Mouse (Mus musculus): ENCODE results near the gene 4930562C15Rik.

The 4930562C15Rik gene

DNA sequence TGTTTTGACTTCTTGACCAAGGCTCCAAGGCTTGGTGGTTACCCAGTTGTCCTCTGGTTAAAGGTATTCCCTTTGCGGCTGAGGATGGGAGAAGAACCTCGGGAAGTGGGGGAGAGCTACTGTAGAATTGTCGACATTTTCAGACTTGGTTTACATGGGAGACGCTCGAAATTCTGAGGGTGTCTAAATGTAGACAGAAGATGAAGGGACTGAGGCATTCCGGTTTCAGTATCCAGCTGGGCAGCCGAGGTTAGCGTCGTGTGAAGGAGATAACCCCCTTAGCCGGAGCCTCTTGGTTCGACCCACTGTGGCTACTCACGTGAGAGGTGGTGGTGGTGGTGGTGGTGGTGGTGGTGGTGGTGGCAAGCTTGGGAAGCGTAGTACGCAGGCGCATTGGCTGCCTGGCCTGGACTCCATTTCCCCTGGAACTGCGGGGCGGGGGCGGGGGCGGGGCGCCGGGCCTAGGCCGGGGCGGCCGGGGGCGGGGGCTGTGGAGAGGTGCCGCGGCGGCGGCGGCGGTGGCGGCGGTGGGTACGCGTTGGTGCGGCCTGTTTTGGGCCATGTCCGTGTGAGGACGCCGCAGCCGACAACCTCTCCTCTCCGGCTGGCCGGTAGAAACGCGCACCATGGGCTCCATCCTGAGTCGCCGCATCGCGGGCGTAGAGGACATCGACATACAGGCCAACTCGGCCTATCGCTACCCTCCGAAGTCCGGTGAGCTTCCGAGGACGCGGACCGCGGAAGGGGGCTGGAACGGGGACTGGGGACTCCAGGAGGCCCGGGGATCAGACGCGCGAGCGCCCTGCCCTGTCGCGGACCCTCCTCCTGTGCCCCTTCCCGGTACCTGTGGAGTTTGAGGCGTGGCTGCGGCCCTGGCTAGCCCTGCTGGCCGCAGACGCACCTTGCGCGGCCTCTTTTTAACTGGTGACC is 50.8 kb downstream of the 4930562C15Rik start, which contains the start of gene Mgrn1:
TSS of gene Mgrn1 (plus strand) at position 490 of the 930 bp plus-strand sequence.
- in situ Hi-C loops (cut with MboI, MseI) = no loop called here

DNA sequence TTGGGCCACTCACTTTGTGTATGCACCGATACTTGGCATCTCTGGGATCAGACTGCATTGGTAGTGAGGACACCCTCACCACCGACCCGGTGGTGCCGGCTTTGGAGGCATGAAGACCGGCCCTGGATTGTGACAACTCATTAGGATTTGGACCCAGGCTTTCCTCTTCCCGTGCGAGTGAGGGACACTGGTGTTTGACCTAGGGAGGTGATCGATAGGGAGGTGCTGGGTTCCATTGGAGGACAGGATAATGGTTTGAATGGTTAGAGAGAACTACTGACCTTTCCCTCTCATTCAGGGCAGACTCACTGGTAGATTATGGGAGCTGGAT is 51.4 kb downstream of the 4930562C15Rik start:
- in situ Hi-C loops (cut with MboI, MseI) = no loop called here

DNA sequence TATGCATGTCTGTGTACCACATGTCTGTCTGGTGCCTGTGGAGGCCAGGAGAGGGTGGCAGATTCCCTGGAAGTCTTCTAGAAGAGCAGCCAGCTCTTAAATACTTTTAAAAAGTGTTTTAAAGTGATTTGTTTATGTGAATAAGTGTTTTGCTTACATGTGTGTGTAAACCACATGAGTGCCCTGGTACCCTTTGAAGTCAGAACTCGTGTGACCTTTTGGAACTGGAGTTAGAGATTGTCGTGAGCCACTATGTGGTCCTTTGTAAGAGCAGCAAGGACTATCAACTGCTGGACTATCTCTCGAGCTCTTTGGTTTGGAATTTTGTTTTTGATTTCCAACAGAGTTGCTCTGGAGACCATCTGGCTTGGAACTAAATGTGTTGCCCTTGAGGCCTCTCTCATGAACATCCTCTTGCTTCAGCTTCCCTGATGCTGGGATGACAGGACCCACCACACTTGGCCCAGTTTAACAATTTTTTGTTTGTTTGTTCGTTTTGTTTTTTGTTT is 55.0 kb downstream of the 4930562C15Rik start:
- in situ Hi-C loops (cut with MboI, MseI) = no loop called here

DNA sequence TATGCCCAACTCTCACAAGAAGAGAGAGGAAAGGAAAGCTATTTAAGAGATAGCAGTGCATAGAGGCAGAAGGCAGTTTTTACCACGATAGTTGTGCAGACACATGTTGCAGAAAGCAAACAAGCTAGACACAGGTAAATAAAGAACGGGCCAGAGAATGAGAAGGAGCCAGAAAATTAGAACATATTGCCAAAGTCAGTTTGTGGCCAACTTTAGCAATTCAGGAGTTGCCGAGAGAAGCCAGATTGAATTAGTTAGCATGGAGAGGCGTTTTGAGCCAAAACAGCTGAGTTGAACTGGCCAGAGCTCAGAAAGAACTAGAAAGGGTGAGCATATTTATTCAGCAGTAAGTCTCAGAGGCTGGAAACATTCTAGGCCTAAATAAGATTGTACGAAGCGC is 57.0 kb downstream of the 4930562C15Rik start:
- in situ Hi-C loops (cut with MboI, MseI) = no loop called here

DNA sequence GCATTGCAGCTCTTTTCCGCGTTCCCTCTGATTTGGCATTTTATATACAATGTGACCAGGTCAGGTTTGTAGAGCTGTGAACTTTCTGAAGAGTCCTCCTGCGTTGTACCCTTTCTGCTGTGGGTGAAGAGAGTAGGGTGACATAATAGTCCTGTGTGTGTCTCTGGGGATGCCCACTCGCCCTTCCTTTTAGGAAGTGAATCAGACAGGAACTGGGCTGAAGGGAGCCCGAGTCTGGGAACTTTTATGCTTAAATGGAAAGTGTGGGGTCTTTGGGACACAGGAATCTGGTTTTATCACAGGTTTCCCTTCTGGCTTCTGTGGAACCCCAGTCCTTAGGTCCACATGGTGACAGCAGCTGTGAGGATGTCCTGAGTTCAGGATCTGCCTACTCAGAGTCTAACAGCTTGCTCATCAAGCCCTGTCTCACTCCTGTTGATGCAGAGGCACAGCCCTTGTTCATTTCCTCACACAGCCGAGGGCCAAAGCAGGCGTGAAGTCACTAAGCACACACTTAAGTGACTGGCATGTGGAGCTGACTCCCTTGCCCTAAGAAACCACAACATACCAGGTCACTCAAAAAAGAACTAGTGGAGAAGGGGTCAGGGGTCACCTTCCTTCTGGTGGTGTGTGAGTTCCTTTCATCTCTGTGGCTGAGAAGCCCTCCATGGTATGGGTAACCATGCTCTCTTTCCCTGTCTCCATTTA is 59.1 kb downstream of the 4930562C15Rik start:
- in situ Hi-C loops (cut with MboI, MseI) = no loop called here

DNA sequence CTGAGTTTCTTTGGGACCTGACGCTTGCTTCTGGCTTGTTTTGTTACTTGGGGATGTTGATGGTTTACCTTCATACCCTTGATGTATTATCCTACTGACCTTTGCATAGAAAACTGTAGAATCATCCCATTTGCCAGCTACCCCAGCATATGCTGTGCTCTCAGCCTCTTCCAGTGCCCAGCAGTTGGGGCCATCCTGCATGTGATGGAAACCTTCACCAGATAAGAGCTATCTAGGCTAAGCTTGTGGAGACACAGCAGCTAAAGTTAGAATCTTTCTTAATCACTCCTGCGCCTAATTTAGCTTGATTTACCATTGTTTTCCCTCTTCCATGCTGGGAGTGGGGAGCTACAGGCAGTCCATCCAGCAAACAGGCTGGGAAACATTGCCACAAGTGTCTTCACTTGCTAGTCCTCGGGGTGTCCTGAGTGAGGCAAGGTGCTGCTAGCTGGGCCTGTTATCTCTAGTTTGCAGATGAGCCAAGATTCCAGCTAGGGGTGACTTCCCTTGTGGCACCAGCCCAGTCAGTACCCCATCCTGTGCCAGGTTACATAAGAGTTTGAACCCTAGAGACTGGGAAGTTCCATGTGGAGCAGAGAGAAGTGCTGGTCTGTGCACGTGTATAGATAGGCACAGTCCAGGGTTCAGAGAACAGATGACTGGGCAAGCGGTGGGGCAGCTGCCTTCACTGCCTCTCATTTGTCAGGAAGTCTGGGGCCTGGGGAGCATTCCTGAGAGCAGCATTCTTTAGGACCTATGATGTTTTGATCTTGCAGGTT is 61.2 kb downstream of the 4930562C15Rik start:
- in situ Hi-C loops (cut with MboI, MseI) = no loop called here

DNA sequence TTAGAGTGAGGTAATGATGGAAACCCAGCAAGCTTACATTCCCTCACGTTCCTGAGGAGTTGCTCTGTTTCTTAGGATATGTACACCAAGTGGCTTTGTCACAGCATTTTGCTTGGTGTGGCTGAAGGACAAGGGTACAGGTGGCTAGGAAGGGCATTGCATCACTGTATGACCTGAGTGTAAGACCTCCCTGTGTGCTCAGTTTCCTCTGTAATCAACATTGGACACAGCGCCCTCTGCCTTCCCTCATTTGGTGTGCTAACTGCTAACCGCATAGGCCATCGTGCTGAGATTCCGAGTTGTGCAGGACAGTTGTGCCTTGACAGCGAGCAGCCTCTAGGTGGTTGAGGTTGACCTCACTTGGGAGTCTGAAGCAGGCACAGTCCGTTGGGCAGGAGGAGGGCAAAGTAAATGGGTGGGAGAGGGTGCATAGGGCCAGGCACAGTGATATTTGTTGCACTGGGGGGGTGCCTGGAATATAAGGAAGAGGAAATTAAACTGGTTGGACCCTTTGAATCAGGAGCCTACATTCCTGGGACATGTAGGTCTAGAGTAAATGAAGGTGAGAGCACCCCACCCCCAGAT is 62.0 kb downstream of the 4930562C15Rik start:
- in situ Hi-C loops (cut with MboI, MseI) = no loop called here

DNA sequence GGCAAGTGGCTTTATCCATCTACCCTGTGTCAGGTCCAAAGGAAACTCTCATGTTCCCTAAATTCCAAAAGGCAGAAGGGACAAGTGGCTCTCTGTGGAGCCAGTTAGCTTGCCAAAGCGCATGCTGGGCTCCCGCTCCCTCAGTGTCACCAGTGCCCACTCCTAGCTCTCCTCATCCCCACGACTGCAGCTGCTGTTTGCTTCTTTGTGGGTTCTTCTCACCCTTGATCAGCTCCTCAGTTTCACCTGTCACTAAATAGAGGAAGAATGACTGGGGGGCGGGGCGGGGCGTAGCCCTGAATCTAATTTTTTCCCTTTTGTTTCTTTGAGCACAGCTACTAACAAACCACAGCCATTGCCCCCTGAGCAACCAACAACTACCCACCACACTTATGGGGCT is 63.7 kb downstream of the 4930562C15Rik start:
- in situ Hi-C loops (cut with MboI, MseI) = no loop called here

DNA sequence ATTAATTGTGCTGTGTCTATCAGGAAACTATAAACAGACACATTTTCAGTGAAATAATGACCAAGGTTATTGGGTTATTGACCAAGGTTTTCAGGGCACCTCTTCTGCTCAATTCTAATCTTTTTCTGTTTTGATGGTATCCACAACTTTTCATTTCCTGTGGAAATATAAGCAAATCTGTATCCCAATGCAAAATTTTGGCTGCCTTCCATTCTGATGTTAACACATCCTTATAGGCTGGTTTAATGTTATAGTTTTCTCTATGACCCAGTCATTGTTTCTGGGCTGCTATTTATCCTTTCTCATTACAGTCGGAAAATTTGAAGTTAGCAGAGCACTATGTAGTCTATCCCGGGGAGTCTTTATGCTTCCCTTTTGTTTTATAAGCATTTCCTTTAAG is 64.5 kb downstream of the 4930562C15Rik start:
- in situ Hi-C loops (cut with MboI, MseI) = no loop called here

DNA sequence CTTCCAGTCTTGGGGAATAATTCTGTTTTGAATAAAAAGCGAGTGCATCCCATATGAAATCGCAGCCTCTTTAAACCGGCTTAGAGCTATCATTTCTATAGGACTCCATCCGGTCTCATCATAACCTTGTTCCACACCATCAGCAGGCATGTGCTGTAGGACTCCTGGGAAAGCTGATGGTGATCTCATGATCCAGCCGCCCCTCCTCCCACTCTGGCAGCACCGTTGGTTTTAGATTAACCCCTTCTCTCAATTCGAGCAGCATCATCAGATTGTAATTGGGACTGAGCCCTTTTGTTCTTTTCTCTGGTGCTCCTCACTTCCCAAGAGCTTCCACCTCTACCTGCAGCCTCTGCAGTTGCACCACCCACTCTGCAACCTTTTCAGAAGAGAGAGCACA is 66.0 kb downstream of the 4930562C15Rik start:
- in situ Hi-C loops (cut with MboI, MseI) = no loop called here

DNA sequence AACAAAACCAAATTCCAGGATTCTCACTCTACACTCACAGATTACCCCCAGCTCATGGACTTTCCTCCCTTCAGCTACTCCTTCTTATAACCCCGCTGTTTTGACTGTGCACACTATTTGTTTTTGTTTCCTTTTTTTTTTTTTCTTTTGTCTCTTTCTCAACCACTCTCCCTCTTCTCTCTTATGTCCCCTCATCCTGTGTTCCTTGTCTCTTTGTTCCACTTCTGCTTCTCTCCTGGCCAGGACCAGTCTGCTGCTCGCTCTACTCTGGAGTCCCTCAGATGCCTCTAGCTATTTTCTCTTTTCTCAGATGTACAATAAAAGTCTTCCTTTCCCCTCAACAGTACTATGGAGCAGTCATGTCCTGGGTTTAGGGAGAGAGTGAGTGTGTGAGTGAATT is 67.2 kb downstream of the 4930562C15Rik start:
- in situ Hi-C loops (cut with MboI, MseI) = no loop called here

DNA sequence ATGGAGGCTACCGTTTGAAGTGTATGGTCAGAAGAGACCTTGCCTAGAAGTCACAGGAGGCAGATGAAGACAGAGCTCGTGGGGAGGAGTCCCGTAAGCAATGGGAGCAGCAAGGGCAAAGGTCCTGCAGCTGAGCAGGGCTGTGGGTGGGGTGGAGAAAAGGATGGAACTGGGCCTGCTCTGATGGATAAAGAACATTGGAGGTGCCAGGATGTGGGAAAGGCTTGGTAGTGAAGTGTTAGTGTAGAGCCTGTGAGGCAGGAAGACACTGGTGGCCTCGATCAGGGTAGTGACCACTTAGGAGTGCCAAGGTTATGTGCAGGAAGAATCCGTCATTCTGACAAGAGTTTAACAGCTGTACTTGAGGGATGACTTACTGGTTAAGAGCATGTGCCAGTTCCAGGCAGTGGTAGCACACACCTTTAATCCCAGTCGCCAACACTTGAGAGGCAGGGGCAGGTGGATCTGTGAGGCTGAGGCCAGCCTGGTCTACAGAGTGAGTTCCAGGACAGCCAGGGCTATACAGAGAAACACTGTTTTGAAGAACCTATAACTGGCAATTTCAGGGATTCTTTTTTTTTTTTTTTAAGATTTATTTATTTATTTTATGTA is 68.4 kb downstream of the 4930562C15Rik start:
- in situ Hi-C loops (cut with MboI, MseI) = no loop called here

DNA sequence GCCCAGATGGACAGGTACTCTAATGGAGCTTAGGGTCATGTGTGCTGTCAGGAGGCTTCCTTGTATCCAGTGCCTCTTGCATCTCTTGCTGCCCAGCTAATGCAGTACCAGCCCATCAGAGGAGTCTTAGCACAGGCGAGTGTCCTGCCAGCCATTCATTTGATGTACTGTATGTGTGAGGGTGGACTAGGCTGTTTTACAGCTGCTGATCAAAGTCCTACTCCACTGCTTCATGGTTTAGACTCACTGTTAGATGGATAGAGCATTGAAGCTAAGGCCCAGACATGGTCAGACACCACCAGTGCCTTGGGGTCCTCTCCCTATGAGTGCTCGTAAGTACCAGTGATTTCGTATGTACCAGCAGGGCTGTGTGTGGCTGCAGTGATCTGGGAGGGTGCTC is 69.7 kb downstream of the 4930562C15Rik start:
- in situ Hi-C loops (cut with MboI, MseI) = no loop called here

DNA sequence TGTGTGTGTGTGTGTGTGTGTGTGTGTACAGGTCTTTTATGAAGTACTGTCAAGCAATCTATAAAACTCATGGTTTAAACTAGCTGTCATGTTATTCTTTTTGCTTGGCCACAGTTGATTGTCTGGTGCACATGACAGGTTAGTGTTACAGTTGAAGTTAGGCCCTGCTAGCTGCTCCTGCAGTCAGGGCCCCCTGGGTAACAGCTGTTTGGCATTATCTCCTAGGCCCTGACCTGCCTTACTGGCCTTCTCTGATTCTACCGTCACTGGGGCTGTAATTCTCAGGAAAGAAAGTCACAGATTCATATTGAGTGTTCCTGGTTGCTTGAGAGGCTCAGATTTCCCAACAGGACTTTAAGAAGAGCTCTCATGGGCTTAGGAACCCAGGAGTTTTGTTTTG is 70.4 kb downstream of the 4930562C15Rik start:
- in situ Hi-C loops (cut with MboI, MseI) = no loop called here

DNA sequence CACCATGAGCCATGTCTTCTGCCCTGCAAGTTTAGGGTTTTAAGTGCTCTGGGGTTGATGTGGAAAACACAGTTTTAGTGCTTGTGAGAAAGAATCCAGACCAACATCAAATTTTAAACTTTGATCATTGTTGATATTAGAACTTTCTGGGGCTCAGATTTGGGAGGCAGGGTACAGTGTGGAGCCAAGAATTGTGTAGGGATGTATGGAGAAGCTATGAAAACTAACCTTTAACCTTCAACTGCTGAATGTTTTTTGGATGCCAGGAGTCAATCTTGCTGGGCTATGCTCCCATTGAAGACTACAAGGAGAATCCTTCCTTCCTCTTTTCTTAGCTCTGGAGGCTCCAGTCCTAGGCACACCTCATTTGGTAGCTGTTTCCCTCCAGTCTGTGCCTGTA is 71.3 kb downstream of the 4930562C15Rik start:
- in situ Hi-C loops (cut with MboI, MseI) = no loop called here

DNA sequence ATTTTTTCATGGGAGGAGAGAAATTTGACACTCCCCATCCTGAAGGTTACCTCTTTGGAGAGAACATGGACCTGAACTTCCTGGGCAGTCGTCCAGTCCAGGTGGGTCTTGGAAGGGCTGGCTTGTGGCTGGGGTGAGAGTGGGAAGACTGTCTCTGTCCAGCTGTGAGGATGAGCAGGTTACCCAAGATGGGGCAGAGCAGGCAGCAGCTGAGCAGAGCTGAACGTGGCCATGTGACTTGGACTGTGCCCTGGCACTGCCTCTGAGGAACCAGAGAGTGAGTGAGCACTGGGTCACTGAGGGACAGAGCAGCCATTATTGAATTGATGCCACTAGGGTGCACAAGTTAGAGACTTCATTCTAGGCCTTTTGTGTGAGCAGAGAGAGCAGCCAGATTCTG is 72.2 kb downstream of the 4930562C15Rik start:
- in situ Hi-C loops (cut with MboI, MseI) = no loop called here

DNA sequence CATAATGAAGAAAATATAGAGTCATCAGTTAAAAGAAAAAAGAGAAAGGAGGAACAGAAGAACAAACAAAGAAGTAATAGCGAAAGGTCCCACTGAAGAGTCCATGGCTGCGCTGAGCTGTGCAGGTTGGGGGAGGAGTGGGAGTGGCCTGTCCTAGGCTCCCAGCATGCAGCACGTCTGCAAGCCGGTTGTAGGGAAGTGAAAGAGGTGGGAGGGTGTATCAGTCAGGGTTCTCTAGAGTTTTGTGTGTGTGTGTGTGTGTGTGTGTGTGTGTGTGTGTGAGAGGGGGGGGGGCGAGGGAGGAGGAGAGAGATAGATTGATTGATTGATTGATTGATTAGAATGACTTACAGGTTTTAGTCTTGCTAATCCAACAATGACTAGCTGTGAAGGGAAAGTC is 72.8 kb downstream of the 4930562C15Rik start:
- in situ Hi-C loops (cut with MboI, MseI) = no loop called here

DNA sequence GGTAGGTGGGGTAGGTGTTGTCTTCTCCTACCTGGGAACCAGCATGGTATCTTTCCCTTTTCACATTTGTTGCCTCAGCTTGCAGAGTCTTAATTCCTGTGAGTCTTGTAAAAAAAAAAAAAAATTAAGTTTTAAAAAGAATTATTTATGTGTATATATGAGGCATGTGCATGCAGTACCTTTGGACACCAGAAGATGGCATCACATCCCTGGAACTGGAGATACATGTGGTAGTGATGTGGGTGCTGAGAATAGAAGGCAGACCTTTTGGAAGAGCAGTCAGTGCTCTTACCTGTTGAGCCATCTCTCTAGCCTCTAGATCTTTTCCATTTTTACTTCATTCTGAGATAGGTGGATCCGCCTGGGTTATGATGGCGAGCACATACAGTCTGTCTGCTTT is 74.5 kb downstream of the 4930562C15Rik start:
- in situ Hi-C loops (cut with MboI, MseI) = no loop called here

DNA sequence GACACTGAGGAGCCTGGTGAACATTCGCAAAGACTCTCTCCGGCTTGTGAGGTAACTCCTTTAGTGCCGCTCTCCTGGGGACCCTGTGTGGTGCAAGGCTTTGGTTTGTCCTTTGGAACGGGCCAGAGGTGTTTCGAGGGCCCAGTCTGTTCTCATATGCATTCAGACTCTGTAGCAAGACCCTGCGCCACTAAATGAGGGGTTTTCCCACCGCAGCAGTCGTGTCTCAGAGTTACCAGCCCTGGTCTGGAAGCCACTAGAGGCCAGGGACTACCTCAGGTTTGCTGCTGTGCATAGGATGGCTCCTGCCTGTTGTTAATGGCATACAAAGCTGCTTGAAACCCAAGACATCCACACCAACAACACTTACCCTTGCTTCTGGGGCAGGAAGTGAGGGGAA is 75.5 kb downstream of the 4930562C15Rik start:
- in situ Hi-C loops (cut with MboI, MseI) = no loop called here

DNA sequence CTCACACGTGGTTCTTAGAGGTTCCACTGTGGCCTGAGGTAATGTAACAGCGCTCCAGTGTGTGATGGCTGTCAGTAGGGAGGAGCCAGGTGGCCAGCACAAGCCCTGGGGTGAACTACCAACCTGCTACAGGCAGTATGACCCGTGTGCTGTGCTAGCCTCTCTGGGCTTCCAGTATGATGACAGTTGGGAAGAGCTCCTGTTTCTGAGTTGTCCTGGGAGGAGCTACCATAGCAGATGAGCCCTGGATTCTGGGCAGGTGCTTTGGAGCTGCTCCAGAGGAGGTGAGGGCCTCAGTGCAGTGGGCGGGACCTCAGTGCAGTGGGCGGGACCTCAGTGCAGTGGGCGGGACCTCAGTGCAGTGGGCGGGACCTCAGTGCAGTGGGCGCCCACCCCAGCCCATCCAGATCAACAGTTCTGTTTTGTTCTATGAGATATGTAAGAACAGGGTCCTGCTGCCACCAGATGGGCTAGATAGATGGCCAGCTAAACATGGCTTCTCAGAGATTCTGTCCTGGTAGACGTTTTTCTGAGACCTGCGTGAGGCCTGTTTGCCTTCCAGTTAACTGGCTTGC is 76.9 kb downstream of the 4930562C15Rik start:
- in situ Hi-C loops (cut with MboI, MseI) = no loop called here

All from T-helper 17 cell (primary cell).